Mouse (Mus musculus) olfactory bulb, adult 2 months (tissue): ENCODE measurements around the gene Mroh8. TPM values are rescaled to one million over a fixed set of nuclear protein-coding genes. Genes with fewer than 3 reads are reported as not detected.
A peak's percentile ranks its signal among the peaks of the same experiment; 100 is the strongest.

ENCODE experiments used
- H3K27ac ChIP-seq: fragments of 200-500 bp; 2 replicates; pipeline ENCODE4 v1.5.1; 2012; ENCODE audit warnings: low read depth, low read length; ENCODE audit not compliant: insufficient read depth
- H3K4me1 ChIP-seq: fragments of 200-500 bp; 2 replicates; pipeline ENCODE4 v1.6.1; 2012; ENCODE audit warnings: low read length; ENCODE audit not compliant: control insufficient read depth, insufficient read depth
- H3K4me3 ChIP-seq: fragments of 200-500 bp; 2 replicates; pipeline ENCODE4 v1.5.1; 2012; ENCODE audit warnings: mild to moderate bottlenecking, low read depth, low read length, moderate library complexity; ENCODE audit not compliant: insufficient read depth
- CTCF ChIP-seq: fragments of 200-500 bp; IDR thresholded peaks from 2 replicates; pipeline ENCODE4 v1.5.1; 2012; ENCODE audit warnings: low read depth, mild to moderate bottlenecking, low read length, moderate library complexity; ENCODE audit not compliant: insufficient read depth
- POLR2A ChIP-seq: fragments of 200-500 bp; IDR thresholded peaks from 2 replicates; pipeline ENCODE4 v1.6.1; 2012; ENCODE audit warnings: mild to moderate bottlenecking, low read depth, low read length, moderate library complexity; ENCODE audit not compliant: insufficient read depth
- WGBS: fragments of 180-500 bp; shearing (Covaris S2); methylation state at CpG from one replicate; pipeline ENCODE4 v1.1.7; 2018; 5-methylcytosine and 5-hydroxymethylcytosine counted together
- polyA plus RNA-seq: library from polyadenylated mRNA; stranded (reverse); fragments of >200 nt; gene quantifications from 2 replicates; pipeline ENCODE4 v1.2.4, GENCODE M21; 2012; ENCODE audit warnings: low replicate concordance; ENCODE audit not compliant: missing spikeins, insufficient read depth, insufficient read length

Gene Mroh8
- polyA plus RNA-seq = not detected in 2 replicates

DNA sequence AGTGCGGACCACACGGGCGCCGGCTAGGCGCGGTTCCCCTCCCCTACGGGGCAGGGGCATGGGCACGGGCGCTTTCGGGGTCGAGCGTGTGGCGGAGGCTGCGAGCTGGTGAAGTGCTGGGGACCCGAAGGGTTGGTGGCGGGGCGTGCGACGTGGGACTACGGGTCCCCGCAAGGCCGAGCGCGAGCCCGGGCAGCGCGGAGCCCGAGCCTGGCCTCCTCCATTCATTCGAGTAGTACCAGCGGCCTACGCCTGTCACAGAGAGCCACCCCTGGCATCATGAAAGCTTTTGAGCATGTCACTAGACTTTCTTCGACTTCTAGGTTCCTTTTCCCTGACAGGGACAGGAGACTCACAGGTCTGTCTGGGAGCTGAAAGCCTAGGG lies at the start of gene Mroh8:
Gene Mroh8 (minus strand): TSS at position 134 of the 385 bp plus-strand sequence.
- WGBS = under 1% methylated on average over 32 of the region's 32 CpGs
- H3K27ac ChIP-seq = peak within 1 kb of the TSS; percentile 58
- H3K4me3 ChIP-seq = peak within 1 kb of the TSS; percentile 95
- TF ChIP-seq CTCF (no peak), POLR2A (no peak; the same call in 1 of the 2 replicates)
- H3K4me1 ChIP-seq = no peaks in the 10 kb centered on the region; the same call in 1 of the 2 replicates

DNA sequence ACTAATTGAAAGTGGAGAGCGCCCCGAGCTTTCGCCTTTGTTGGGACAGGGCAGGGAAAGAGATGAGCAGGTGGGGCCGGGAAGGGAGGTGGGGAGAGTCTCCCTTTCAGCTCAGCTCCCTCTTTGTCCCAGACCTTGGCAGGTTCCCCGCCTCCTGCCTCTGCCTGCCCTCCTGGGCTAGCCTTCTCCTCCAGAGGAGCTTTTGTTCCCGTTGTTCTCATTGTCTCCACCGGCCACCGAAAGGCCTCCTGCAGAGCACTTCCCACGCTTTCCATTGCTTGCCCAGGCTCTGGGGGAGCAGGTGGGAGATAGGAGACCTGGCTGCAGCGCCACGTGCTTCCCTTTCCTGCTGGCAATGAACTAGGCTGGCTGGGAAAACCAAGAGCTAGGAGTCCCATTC lies 49.2 kb upstream of the Mroh8 start:
- Histone ChIP-seq H3K4me1 (peaks cover 5% of the 10 kb centered on the region), H3K4me3 (no peak overlapping the region), H3K27ac (no peak overlapping the region)
- TF ChIP-seq CTCF (no peak), POLR2A (no peak)
- 39% methylated on average over 11 of the region's 11 CpGs for WGBS

DNA sequence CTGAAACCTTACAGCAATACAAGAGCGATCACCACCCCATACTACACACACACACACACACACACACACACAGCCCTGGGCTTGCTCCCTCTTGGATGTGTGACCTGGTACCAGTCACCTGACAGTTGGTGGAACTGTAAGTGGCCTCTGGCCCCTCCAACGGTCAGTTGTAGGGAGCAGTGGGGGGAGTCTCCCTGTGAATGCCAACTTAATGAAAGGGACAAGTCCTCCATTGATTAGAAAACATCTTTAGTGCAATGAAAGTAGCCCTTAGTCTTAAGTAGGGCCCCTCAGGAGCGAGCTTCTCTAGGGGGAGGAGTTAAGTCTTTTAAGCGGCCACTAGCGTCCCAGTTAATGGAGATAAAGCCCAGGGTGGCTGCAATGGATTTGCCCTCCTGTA lies 48.8 kb upstream of the Mroh8 start:
- no peak for TF ChIP-seq CTCF
- TF ChIP-seq POLR2A = no peak
- Histone ChIP-seq H3K4me1 (peaks cover 5% of the 10 kb centered on the region), H3K27ac (no peak overlapping the region), H3K4me3 (no peak overlapping the region)
- WGBS = 52% methylated on average over 5 of the region's 5 CpGs

DNA sequence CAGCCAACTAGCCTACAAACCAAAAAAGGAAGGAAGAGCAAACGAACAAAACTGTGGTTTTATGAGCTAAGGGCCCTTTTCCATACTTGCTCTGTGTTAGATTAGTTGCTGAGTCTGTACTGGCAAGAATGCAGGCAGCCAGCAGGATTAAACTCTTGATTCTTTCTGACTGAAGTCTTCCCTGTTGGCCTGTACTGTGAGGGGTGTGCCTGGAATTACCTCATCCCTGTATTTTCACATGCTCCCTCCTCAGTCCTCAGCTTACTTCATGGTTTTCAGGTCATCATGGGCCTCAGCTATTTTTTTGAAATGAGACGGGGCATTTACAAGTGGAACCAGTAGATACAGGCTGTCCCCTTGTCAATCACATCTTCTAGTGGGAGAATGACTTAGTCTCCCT lies 45.9 kb upstream of the Mroh8 start:
- no peak overlapping the region for H3K27ac ChIP-seq
- WGBS = 70% methylated on average over 2 of the region's 2 CpGs
- no peak overlapping the region for H3K4me3 ChIP-seq
- H3K4me1 ChIP-seq = peaks cover 5% of the 10 kb centered on the region
- no peak for TF ChIP-seq CTCF
- no peak for TF ChIP-seq POLR2A

DNA sequence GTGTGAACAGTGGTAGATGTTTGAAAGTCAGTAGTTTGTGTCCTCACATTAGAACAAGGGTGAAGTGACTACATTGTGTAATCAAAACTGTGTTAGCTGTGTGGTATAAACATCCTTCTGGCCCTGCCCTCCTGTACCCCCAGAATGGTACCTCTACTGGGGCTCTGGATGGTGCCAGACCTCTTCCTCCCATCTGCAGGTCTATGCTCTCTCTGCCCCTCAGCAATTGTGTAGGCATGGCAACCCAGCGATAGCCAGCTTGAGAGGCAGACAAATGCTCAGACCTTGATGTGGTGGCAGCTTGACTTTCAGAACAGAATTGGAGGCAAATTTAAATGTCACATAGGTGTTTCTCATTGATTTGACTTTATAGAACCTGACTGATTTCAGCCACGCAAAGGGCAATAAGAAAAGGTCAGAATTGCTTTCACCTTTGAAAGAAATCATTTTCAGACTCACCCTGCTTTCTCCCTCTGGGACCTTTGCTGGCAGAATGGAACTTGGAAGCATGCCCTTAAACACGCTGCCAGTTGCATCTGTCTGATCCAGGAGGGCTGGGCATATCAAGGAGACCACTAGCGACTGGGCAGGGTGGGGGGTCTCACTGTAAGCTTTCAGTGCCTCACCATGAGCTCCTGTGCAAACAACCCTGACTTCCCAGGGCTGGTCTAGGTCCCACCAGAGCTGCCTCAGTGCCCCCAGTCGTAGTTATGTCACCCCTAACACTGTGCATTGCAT lies 42.8 kb upstream of the Mroh8 start:
- no peak for TF ChIP-seq CTCF
- TF ChIP-seq POLR2A = no peak
- Histone ChIP-seq H3K4me1 (no peaks in the 10 kb centered on the region; the same call in 1 of the 2 replicates), H3K4me3 (no peak overlapping the region), H3K27ac (no peak overlapping the region)
- WGBS = 39% methylated on average over 5 of the region's 5 CpGs

DNA sequence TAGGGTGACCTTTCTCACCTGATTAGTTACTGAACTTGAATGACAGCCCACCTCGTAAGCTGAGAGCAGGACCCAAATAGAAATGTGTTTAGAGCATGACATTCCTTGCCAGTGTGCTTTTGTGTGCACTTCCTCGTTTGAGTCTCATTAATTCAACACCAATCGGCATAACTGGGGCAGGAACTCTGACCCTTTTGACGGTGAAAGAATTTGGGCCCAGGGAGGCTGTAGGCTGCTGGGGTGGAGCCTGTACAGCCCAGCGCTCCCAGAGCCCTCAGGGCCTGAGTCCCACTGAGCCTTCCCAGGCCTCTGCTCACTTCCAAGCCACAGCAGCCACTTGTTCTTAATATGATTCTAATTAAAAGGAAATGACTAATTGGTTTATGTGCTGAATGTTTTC lies 41.5 kb upstream of the Mroh8 start:
- no peaks in the 10 kb centered on the region; the same call in 1 of the 2 replicates for H3K4me1 ChIP-seq
- H3K27ac ChIP-seq = no peak overlapping the region
- 50% methylated on average over 5 of the region's 5 CpGs for WGBS
- no peak overlapping the region for H3K4me3 ChIP-seq
- TF ChIP-seq CTCF (no peak), POLR2A (no peak)

DNA sequence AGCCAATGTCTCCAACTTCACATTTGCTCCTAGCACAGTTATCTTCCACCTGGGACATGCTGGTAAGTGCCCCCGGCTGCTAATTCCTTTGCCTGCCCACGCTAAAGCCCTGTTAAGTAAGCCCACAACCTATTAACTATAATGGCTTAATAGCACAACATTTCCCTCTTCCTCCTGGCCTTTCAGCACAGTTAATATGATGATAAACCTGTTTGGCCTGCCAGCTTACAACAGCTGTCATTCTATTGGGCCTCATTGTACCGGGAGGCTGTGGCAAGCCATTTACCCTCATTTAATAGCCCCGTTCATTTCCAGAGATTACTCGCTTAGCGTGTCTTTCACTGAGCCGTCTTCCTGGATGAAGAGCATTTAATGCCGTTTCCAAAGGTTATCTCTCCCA lies 40.8 kb upstream of the Mroh8 start:
- Histone ChIP-seq H3K4me3 (no peak overlapping the region), H3K4me1 (no peaks in the 10 kb centered on the region; the same call in 1 of the 2 replicates), H3K27ac (no peak overlapping the region)
- TF ChIP-seq POLR2A (no peak), CTCF (no peak)
- 68% methylated on average over 8 of the region's 8 CpGs for WGBS

DNA sequence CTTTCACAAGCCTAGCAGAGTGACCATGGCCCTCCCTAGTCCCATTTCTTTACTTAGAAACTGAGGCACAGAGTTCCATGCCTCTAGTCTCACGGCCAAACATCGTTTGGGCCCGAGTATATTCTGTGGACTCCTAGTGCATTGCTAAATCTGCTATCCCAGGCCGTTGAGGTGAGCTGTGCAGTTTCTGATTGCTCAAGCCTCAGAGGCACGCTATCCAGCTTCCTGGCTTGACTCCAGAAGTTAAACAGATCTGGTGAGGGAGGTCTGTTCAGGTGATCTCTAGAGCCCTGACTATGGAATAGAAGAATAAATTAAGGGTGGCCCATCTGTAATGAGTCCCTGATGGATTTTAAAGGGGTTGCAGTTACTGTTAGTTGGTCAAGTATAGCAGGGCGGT lies 37.9 kb upstream of the Mroh8 start:
- Histone ChIP-seq H3K4me1 (peaks cover 7% of the 10 kb centered on the region; the same call in 1 of the 2 replicates), H3K4me3 (no peak overlapping the region), H3K27ac (no peak overlapping the region)
- TF ChIP-seq POLR2A (no peak), CTCF (no peak)
- WGBS = 88% methylated on average over 6 of the region's 6 CpGs

DNA sequence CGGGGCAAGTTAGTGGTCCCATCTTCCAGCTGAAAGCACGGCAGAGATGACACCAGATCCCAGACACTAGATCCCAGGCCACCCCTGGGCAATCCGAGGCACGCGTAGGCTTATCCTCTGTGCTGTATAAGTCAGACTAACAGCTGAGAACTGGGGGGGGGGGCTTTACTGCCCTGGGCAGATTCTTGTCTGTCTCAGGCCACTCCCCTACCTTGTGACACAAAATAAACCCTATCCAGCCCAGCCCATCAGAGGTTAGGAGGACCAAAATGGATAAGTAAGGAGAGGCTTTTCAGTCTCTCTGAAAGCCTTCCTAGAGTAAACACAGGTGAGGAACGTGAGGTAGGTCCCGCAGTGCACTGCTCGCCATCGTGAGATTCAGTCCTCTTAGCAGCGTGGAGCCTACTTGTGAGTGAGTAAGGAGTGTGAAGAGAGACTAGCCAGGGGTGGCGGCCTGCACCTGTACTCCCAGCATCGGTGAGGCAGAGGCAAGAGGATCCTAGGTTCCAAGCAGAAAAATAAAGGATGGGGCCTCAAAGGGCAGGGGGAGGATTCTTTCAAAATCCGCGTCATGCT lies 37.1 kb upstream of the Mroh8 start:
- no peak overlapping the region for H3K4me3 ChIP-seq
- TF ChIP-seq POLR2A (no peak), CTCF (no peak)
- H3K4me1 ChIP-seq = peaks cover 7% of the 10 kb centered on the region; the same call in 1 of the 2 replicates
- H3K27ac ChIP-seq = no peak overlapping the region
- WGBS = 94% methylated on average over 14 of the region's 14 CpGs

DNA sequence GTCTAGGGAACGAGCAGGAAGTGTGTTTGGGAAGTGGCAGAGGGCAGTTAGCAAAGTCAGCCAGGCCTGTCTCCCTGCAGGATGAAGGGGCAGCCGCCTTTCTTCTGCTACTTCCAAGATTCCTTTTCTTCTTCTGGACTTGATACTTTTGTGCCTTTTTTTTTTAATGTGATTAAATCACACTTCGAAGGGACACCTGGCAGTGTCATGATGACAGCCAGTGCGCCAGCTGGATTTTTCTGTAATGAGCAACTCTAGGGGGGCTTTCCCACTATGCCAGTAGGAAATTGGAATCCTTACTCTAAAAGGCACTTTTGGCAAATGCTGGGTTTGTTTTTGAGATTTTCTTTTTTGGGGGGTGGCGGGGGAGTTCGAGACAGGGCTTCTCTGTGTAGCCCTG lies 36.1 kb upstream of the Mroh8 start:
- Histone ChIP-seq H3K4me1 (peaks cover 7% of the 10 kb centered on the region; the same call in 1 of the 2 replicates), H3K4me3 (no peak overlapping the region), H3K27ac (no peak overlapping the region)
- WGBS = 76% methylated on average over 6 of the region's 6 CpGs
- TF ChIP-seq POLR2A (no peak), CTCF (no peak)
